Mouse (Mus musculus) embryonic fibroblast, embryonic 13.5 days (primary cell): ENCODE measurements at regions not wholly inside any gene's neighbourhood (a gene's known extent, or its start where the extent isn't known, plus 50 kb on each side); places are given as distances from the start of the nearest gene placed in this dataset.

Experiments used
- H3K27ac ChIP-seq: 2 replicates; pipeline ENCODE4 v1.5.1; 2012; ENCODE audit warnings: low read length, control low read depth, inconsistent platforms; ENCODE audit not compliant: insufficient read depth
- H3K4me1 ChIP-seq: 2 replicates; pipeline ENCODE4 v1.6.1; 2011; ENCODE audit warnings: low read length; ENCODE audit not compliant: control insufficient read depth, insufficient read depth
- H3K4me3 ChIP-seq: 2 replicates; pipeline ENCODE4 v1.5.1; 2011; ENCODE audit warnings: mild to moderate bottlenecking, control low read depth, low read length; ENCODE audit not compliant: insufficient read depth
- CTCF ChIP-seq: IDR thresholded peaks from 2 replicates; pipeline ENCODE4 v1.5.1; 2011; ENCODE audit warnings: mild to moderate bottlenecking, control low read depth, low read length, moderate library complexity, borderline replicate concordance; ENCODE audit not compliant: insufficient read depth
- POLR2A ChIP-seq: IDR thresholded peaks from 2 replicates; pipeline ENCODE4 v1.6.1; 2011; ENCODE audit warnings: low read depth, mild to moderate bottlenecking, control low read depth, low read length, moderate library complexity

- Histone ChIP-seq H3K4me3 (no peak overlapping the region), H3K27ac (no peak overlapping the region), H3K4me1 (no peaks in the 10 kb centered on the region)
- TF ChIP-seq CTCF: no peak
- no peak for TF ChIP-seq POLR2A
Observed at GRCm38 (mm10) chr17:64229225-64229976, 102.3 kb downstream of the Pja2 start.

GRCm38 (mm10) chr17:64214599-64214998, 117.1 kb downstream of the Pja2 start:
- no peaks in the 10 kb centered on the region for H3K4me1 ChIP-seq
- no peak overlapping the region for H3K27ac ChIP-seq
- no peak overlapping the region for H3K4me3 ChIP-seq
- TF ChIP-seq CTCF (no peak), POLR2A (no peak)

- H3K27ac ChIP-seq: no peak overlapping the region
- no peak overlapping the region for H3K4me3 ChIP-seq
- TF ChIP-seq CTCF (no peak), POLR2A (no peak)
- no peaks in the 10 kb centered on the region for H3K4me1 ChIP-seq
Observed at GRCm38 (mm10) chr17:64213251-64213650, 118.5 kb downstream of the Pja2 start.

DNA sequence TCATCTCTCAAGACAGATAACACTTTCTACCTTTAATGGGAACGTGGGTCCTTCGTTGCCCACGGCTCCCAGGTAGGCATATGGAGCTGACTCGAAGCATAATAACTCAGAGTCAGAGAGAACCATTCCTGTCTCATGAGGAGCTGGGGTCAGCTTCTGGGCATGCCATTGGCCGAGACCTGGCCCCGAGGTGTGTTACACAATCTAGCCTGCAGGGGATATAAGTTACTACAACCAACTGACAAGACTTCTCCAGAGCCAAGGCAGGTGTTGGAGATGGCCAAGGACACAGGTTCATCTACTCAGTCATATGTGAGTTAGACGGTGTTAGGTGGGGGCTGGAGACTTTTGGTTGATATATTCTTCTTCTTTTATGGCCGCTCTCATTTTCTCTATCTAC, 120.4 kb downstream of the Pja2 start:
- H3K27ac ChIP-seq: no peak overlapping the region
- H3K4me1 ChIP-seq: no peaks in the 10 kb centered on the region
- H3K4me3 ChIP-seq: no peak overlapping the region
- no peak for TF ChIP-seq CTCF
- no peak for TF ChIP-seq POLR2A

- H3K4me3 ChIP-seq: no peak overlapping the region
- H3K27ac ChIP-seq: no peak overlapping the region
- TF ChIP-seq CTCF: no peak
- TF ChIP-seq POLR2A: no peak
- no peaks in the 10 kb centered on the region for H3K4me1 ChIP-seq
Observed at GRCm38 (mm10) chr17:64210366-64210765, 121.3 kb downstream of the Pja2 start.

- TF ChIP-seq POLR2A (no peak), CTCF (no peak)
- H3K4me3 ChIP-seq: no peak overlapping the region
Observed at GRCm38 (mm10) chr17:64209640-64210039, 122.1 kb downstream of the Pja2 start.

DNA sequence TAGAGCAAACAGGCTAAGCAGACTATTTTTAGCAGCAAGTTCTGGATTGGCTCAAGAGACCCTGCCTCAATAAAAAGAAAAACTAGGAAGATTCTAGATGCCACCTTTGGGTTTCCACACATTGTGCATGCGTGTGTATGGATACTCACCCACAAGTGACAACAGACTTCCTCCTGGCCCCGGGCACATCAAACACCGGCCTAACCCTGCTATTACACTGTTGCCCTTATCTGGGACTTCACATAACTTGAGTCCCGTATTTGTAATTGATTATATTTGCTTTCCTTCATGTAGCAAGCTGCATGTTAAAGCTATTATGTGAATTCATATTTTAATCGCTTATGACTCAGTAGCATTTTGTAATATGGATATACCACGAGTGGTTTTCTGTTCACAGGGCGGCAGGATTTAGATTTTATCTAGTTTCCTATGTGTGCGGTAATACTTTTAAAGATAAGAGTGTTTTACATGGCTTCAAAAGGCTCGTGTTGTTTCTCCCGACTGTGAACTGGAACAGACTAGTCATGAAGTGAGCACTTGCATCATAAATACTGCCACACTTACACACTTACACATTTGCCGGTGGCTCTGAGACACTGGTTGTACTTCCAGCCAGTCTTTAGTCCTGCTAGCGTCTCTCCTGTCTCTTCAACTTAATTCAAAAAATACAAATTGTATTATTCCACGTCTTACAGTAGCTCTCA, 123.4 kb downstream of the Pja2 start:
- Histone ChIP-seq H3K4me3 (no peak overlapping the region), H3K27ac (no peak overlapping the region), H3K4me1 (no peaks in the 10 kb centered on the region)
- TF ChIP-seq CTCF (no peak), POLR2A (no peak)

More at GRCm38 (mm10) chr17:64209640-64210039, 122.1 kb downstream of the Pja2 start:
- Histone ChIP-seq H3K27ac (no peak overlapping the region), H3K4me1 (no peaks in the 10 kb centered on the region)

DNA sequence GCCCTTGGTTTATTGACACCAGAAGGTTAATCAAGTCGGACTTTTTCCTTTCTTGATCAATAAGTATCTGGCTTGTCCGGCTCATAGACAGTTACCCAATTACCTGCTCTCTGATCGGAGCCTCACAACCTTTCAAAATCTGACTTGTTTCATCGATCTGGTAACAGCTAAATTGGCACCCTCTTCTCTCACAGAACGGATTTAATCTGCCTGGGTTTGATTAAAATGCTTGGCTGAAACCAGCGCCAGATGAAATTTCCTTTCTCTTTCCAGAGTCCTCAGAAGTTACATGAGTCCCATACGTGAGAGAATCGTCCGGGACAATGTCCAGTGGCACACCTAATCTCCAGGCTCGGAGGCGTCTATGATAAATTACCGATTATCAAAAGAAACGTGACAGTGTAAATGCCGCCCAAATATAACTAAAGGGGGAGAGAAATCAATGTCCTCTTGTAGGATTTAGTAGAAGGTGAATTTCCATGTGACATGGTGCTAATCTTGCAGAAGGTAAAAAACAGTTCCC, 125.5 kb downstream of the Pja2 start:
- H3K27ac ChIP-seq: no peak overlapping the region
- H3K4me3 ChIP-seq: no peak overlapping the region
- TF ChIP-seq CTCF: no peak
- TF ChIP-seq POLR2A: no peak
- no peaks in the 10 kb centered on the region for H3K4me1 ChIP-seq

DNA sequence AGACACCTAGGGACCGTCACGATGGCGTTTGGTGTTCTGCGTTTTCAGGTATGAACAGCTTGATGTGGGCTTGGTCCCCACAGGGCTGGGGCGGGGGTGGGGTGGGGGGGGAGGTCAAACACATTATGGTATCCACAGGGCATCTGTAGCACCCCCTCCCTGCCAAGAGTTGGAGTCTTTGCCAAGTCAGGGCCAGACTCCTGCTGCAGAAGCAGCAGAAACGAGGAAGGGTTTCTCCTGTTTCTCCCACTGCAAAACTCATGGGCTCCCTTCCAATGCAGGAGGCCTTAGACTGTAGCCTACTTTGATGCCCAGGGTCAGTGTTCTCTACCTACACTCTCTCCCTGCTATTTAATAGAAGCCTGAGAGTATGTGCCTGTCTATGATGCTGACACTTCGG, 128.1 kb downstream of the Pja2 start:
- H3K27ac ChIP-seq: no peak overlapping the region
- no peak for TF ChIP-seq POLR2A
- H3K4me1 ChIP-seq: no peaks in the 10 kb centered on the region
- no peak overlapping the region for H3K4me3 ChIP-seq

DNA sequence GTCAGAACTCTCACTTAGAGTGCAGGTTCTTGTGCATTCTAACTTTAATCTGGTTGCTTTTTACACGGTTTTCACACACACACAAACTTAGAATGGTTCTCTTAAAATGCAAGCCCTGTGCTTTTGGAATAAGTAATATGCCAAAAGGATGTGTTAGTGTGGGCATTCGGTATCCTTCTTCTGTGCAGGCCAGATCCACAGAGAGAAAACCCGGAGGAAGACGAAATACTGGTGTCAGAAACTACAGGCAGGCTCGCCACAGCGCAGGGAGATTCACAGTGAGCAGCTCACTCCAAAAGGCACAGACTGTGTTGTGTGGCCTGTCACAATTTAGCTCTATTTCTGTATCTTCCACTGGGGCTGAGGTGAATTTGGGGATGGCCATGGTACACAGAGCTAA, 129.5 kb downstream of the Pja2 start:
- no peak overlapping the region for H3K27ac ChIP-seq
- TF ChIP-seq CTCF: no peak
- no peak for TF ChIP-seq POLR2A
- H3K4me1 ChIP-seq: no peaks in the 10 kb centered on the region
- H3K4me3 ChIP-seq: no peak overlapping the region
